Mouse (Mus musculus): ENCODE data around the gene Rapgef3. TPM values are rescaled to one million over a fixed set of nuclear protein-coding genes. Genes with fewer than 3 reads are reported as not detected.

Gene Rapgef3
- polyA plus RNA-seq, 1 experiment from 2014 or later: 15.7 TPM

DNA sequence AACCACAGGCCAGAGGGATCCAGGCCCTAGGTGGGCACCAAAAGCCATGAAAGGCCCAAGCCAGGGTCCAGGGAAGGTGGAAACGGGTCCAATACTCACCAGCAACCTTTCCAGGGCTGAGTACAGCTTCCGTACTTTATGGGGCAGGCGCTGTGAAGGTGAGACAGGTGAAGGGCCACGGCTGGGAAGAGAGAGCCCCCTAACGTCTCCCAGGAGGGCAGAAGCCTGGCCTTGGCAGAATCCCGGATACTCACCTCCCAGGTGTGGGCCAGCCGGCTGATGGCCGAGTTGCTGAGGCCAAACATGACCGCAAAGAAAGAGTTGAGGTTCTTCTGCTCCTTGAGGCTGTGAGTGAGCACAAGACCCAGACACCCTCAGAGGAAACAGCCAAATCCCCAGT, 18.4 kb downstream of the Rapgef3 start:
- H3K27ac ChIP-seq (ENCODE audit: low read depth, low read length): no peak overlapping the region
- H3K4me2 ChIP-seq (replicated peaks; ENCODE audit: low read depth, low read length): no peak overlapping the region
- ATAC-seq (ENCODE audit: low FRiP score, low TSS enrichment): no peak
- H3K9me3 ChIP-seq (ENCODE audit: control insufficient read depth, low read length): no peaks in the 10 kb centered on the region
- no peaks in the 10 kb centered on the region for H3K27me3 ChIP-seq (ENCODE audit: control insufficient read depth, insufficient read depth, low read length)
- H3K4me1 ChIP-seq (ENCODE audit: control insufficient read depth, insufficient read depth, low read length): peaks cover 14% of the 10 kb centered on the region
- H3K4me3 ChIP-seq (ENCODE audit: low read length): no peak overlapping the region
- no peak overlapping the region for H3K9ac ChIP-seq (ENCODE audit: low read depth, low read length)
- peaks cover 16% of the 10 kb centered on the region for H3K36me3 ChIP-seq (ENCODE audit: control insufficient read depth, insufficient read depth, low read length)
- whole genome bisulfite sequencing: 92% methylated on average over 9 of the region's 9 CpGs

GRCm38 (mm10) chr15:97748964-97749363, 18.8 kb downstream of the Rapgef3 start:
- no peak overlapping the region for H3K4me2 ChIP-seq (replicated peaks; ENCODE audit: low read depth, low read length)
- peaks cover 10% of the 10 kb centered on the region; the same call in 1 of the 2 replicates for H3K4me1 ChIP-seq (ENCODE audit: control insufficient read depth, insufficient read depth, low read length)
- peaks cover 18% of the 10 kb centered on the region for H3K36me3 ChIP-seq (ENCODE audit: control insufficient read depth, insufficient read depth, low read length)
- no peak overlapping the region for H3K27ac ChIP-seq (ENCODE audit: low read depth, low read length)
- H3K9ac ChIP-seq (ENCODE audit: low read depth, low read length): no peak overlapping the region
- no peak for ATAC-seq (ENCODE audit: low FRiP score, low TSS enrichment)
- no peaks in the 10 kb centered on the region for H3K27me3 ChIP-seq (ENCODE audit: control insufficient read depth, insufficient read depth, low read length)
- 92% methylated on average over 4 of the region's 4 CpGs for WGBS
- no peak overlapping the region for H3K4me3 ChIP-seq (ENCODE audit: low read length)
- H3K9me3 ChIP-seq (ENCODE audit: control insufficient read depth, low read length): no peaks in the 10 kb centered on the region

- 69% methylated on average over 10 of the region's 10 CpGs for WGBS
- H3K9me3 ChIP-seq (ENCODE audit: control insufficient read depth, low read length): no peaks in the 10 kb centered on the region
These were observed 19.5 kb downstream of the Rapgef3 start for GRCm38 (mm10) chr15:97748309-97748708.

GRCm38 (mm10) chr15:97747486-97747885, 20.3 kb downstream of the Rapgef3 start:
- Histone ChIP-seq H3K4me2 (replicated peaks; ENCODE audit: low read depth, low read length) (no peak overlapping the region), H3K4me3 (ENCODE audit: low read length) (no peak overlapping the region), H3K27ac (ENCODE audit: low read depth, low read length) (no peak overlapping the region), H3K9me3 (ENCODE audit: control insufficient read depth, low read length) (no peaks in the 10 kb centered on the region), H3K9ac (ENCODE audit: low read depth, low read length) (no peak overlapping the region), H3K36me3 (ENCODE audit: control insufficient read depth, insufficient read depth, low read length) (peaks cover 19% of the 10 kb centered on the region; the same call in 1 of the 2 replicates), H3K4me1 (ENCODE audit: control insufficient read depth, insufficient read depth, low read length) (peaks cover 10% of the 10 kb centered on the region; the same call in 1 of the 2 replicates), H3K27me3 (ENCODE audit: control insufficient read depth, insufficient read depth, low read length) (no peaks in the 10 kb centered on the region)
- no peak for ATAC-seq (ENCODE audit: low FRiP score, low TSS enrichment)
- WGBS: 91% methylated on average over 4 of the region's 4 CpGs

More at GRCm38 (mm10) chr15:97748309-97748708, 19.5 kb downstream of the Rapgef3 start:
- Histone ChIP-seq H3K4me1 (ENCODE audit: control insufficient read depth, insufficient read depth, low read length) (peaks cover 10% of the 10 kb centered on the region; the same call in 1 of the 2 replicates), H3K27me3 (ENCODE audit: control insufficient read depth, insufficient read depth, low read length) (no peaks in the 10 kb centered on the region), H3K27ac (ENCODE audit: low read depth, low read length) (no peak overlapping the region), H3K4me3 (ENCODE audit: low read length) (no peak overlapping the region), H3K36me3 (ENCODE audit: control insufficient read depth, insufficient read depth, low read length) (peaks cover 19% of the 10 kb centered on the region), H3K9ac (ENCODE audit: low read depth, low read length) (no peak overlapping the region), H3K4me2 (replicated peaks; ENCODE audit: low read depth, low read length) (no peak overlapping the region)
- ATAC-seq (ENCODE audit: low FRiP score, low TSS enrichment): no peak

- Histone ChIP-seq H3K4me3 (ENCODE audit: low read length) (no peak overlapping the region), H3K27me3 (ENCODE audit: control insufficient read depth, insufficient read depth, low read length) (no peaks in the 10 kb centered on the region), H3K27ac (ENCODE audit: low read depth, low read length) (no peak overlapping the region), H3K36me3 (ENCODE audit: control insufficient read depth, insufficient read depth, low read length) (peaks cover 16% of the 10 kb centered on the region; the same call in 1 of the 2 replicates), H3K4me2 (replicated peaks; ENCODE audit: low read depth, low read length) (no peak overlapping the region), H3K9me3 (ENCODE audit: control insufficient read depth, low read length) (no peaks in the 10 kb centered on the region), H3K4me1 (ENCODE audit: control insufficient read depth, insufficient read depth, low read length) (peaks cover 10% of the 10 kb centered on the region; the same call in 1 of the 2 replicates), H3K9ac (ENCODE audit: low read depth, low read length) (no peak overlapping the region)
- 96% methylated on average over 24 of the region's 24 CpGs for WGBS
- no peak for ATAC-seq (ENCODE audit: low FRiP score, low TSS enrichment)
These were observed 21.0 kb downstream of the Rapgef3 start for GRCm38 (mm10) chr15:97746748-97747147.

- WGBS: 92% methylated on average over 10 of the region's 10 CpGs
- Histone ChIP-seq H3K27me3 (ENCODE audit: control insufficient read depth, insufficient read depth, low read length) (no peaks in the 10 kb centered on the region), H3K4me1 (ENCODE audit: control insufficient read depth, insufficient read depth, low read length) (peaks cover 10% of the 10 kb centered on the region; the same call in 1 of the 2 replicates), H3K27ac (ENCODE audit: low read depth, low read length) (no peak overlapping the region), H3K9ac (ENCODE audit: low read depth, low read length) (no peak overlapping the region), H3K36me3 (ENCODE audit: control insufficient read depth, insufficient read depth, low read length) (peaks cover 15% of the 10 kb centered on the region; the same call in 1 of the 2 replicates), H3K4me2 (replicated peaks; ENCODE audit: low read depth, low read length) (no peak overlapping the region), H3K9me3 (ENCODE audit: control insufficient read depth, low read length) (no peaks in the 10 kb centered on the region), H3K4me3 (ENCODE audit: low read length) (no peak overlapping the region)
- ATAC-seq (ENCODE audit: low FRiP score, low TSS enrichment): no peak
These were observed 21.5 kb downstream of the Rapgef3 start for GRCm38 (mm10) chr15:97746278-97746677.

DNA sequence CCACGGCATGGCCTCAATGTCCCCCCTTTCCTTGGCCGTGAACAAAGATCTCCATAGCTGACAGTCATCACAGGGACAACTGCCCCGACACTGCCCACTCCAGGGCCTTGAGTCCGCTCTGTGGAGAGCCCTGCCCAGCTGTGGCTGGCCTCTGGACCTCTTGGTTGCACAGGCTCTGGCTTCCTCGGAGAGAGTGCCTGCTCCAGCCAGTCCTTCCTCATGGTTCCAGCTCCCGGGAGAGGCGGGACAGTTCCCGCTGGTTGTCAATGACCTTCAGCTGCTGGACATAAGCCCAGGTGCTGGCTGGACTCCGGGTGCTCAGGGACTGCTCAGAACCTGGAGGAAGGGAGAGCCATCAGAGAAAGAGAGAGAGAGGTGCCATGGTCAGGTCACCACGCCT, 22.4 kb downstream of the Rapgef3 start:
- Histone ChIP-seq H3K9me3 (ENCODE audit: control insufficient read depth, low read length) (no peaks in the 10 kb centered on the region), H3K4me3 (ENCODE audit: low read length) (no peak overlapping the region), H3K36me3 (ENCODE audit: control insufficient read depth, insufficient read depth, low read length) (peaks cover 15% of the 10 kb centered on the region; the same call in 1 of the 2 replicates), H3K27ac (ENCODE audit: low read depth, low read length) (no peak overlapping the region), H3K9ac (ENCODE audit: low read depth, low read length) (no peak overlapping the region), H3K4me1 (ENCODE audit: control insufficient read depth, insufficient read depth, low read length) (0 out of 2 replicates have a peak, but pooled peaks cover 5% of the 10 kb centered on the region), H3K4me2 (replicated peaks; ENCODE audit: low read depth, low read length) (no peak overlapping the region), H3K27me3 (ENCODE audit: control insufficient read depth, insufficient read depth, low read length) (no peaks in the 10 kb centered on the region)
- ATAC-seq (ENCODE audit: low FRiP score, low TSS enrichment): no peak
- WGBS: 57% methylated on average over 10 of the region's 10 CpGs

DNA sequence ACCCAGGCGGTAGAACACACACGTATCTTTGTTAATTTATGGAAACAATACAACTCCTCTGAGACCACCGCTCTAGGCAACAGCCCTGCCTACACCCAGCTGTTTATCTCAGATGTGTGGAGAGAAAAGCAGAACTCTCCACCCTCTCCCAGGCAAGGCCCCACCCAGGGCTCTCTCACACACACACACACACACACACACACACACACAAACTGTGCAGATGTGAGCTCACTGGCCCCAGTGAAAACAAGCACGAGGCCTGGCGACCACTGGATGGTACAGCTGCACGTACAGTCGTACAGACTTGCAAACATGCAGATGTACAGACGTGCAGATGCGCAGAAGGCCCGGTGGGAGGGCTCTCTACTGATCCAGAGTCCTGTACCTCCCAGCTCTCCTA, 22.8 kb downstream of the Rapgef3 start:
- no peak overlapping the region for H3K9ac ChIP-seq (ENCODE audit: low read depth, low read length)
- H3K4me1 ChIP-seq (ENCODE audit: control insufficient read depth, insufficient read depth, low read length): 0 out of 2 replicates have a peak, but pooled peaks cover under 1% of the 10 kb centered on the region
- 65% methylated on average over 10 of the region's 10 CpGs for WGBS
- 0 out of 2 replicates have a peak, but pooled peaks have one; percentile 16 for ATAC-seq (ENCODE audit: low FRiP score, low TSS enrichment)
- H3K9me3 ChIP-seq (ENCODE audit: control insufficient read depth, low read length): no peaks in the 10 kb centered on the region
- no peaks in the 10 kb centered on the region for H3K27me3 ChIP-seq (ENCODE audit: control insufficient read depth, insufficient read depth, low read length)
- H3K4me3 ChIP-seq (ENCODE audit: low read length): no peak overlapping the region
- H3K4me2 ChIP-seq (replicated peaks; ENCODE audit: low read depth, low read length): no peak overlapping the region
- H3K27ac ChIP-seq (ENCODE audit: low read depth, low read length): no peak overlapping the region
- H3K36me3 ChIP-seq (ENCODE audit: control insufficient read depth, insufficient read depth, low read length): peaks cover 15% of the 10 kb centered on the region; the same call in 1 of the 2 replicates

GRCm38 (mm10) chr15:97743961-97744525, 23.7 kb downstream of the Rapgef3 start:
- 71% methylated on average over 11 of the region's 12 CpGs for WGBS
- Histone ChIP-seq H3K36me3 (ENCODE audit: control insufficient read depth, insufficient read depth, low read length) (peaks cover 9% of the 10 kb centered on the region; the same call in 1 of the 2 replicates), H3K27me3 (ENCODE audit: control insufficient read depth, insufficient read depth, low read length) (no peaks in the 10 kb centered on the region), H3K27ac (ENCODE audit: low read depth, low read length) (no peak overlapping the region), H3K4me2 (replicated peaks; ENCODE audit: low read depth, low read length) (no peak overlapping the region), H3K9me3 (ENCODE audit: control insufficient read depth, low read length) (no peaks in the 10 kb centered on the region), H3K4me3 (ENCODE audit: low read length) (no peak overlapping the region), H3K9ac (ENCODE audit: low read depth, low read length) (no peak overlapping the region), H3K4me1 (ENCODE audit: control insufficient read depth, insufficient read depth, low read length) (no peaks in the 10 kb centered on the region)
- ATAC-seq (ENCODE audit: low FRiP score, low TSS enrichment): 0 out of 2 replicates have a peak, but pooled peaks have one; percentile 24
